20 mouse cellular contexts compared by ENCODE assay signal in the genomic region with DNA sequence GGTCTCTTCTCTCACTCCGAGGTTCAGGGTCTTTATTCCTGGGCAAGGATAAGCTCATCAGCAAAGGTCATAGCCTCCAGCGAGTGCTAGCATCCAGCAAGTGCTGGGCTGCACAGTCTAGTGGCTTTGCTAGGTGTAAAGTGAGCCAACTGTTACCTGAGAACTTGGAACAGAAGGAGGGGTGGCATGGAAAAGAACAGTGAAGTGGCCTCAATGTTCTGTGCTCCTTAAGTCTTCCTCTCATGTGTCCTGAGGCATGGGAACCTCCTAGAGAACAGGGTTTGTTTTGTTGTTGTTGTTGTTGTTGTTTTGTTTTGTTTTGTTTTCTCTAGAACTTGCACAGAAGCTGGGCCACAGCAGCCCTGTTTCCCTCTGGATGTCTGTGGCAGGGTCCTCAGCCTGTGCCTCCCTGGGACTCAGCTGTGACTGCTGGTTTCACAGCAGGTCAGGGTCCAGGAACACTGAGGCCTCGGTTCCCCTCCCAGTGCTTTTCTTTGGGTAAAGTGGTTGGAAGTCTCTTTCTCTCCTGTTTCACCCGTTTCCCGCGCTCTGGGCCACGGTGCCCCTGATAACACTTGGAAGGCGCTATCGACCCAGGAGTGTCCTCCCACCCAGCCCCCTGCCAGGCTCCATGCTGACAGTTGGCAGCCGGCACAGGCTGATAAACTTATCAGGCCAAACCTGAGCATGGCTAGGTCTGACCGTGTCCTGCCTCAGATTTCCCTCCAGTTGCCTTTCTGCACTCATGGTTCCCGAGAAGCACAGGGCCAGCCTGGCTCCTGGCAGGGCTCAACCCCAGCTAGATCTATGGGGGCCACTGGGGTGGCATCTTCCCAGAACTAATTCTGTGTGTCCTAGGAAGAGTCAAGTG. TPM values are rescaled to one million over a fixed set of nuclear protein-coding genes. Genes with fewer than 3 reads are reported as not detected.
DNase-seq lines count a peak whose midpoint lies in the region; ATAC-seq and TF ChIP-seq lines count a peak whose summit lies in the region.
"Had no signal": no experiment of that assay in that cellular context is flagged by ENCODE, and none has a peak within 500 bp of the region (broad histone marks: within the 10 kb centered on the region; RNA-seq: fewer than 3 reads in every experiment).

No protein-coding gene starts in this region.

- no peaks in the 10 kb centered on the region for H3K36me3 ChIP-seq in heart, embryonic 16.5 days (ENCODE audit: control insufficient read depth, insufficient read depth)
- H3K36me3 ChIP-seq: embryonic facial prominence, embryonic 12.5 days had no signal

- ATAC-seq in heart, embryonic 16.5 days (replicated peaks; ENCODE audit: extremely low read depth, insufficient read depth, low FRiP score): no peak
- peak; percentile 85 for ATAC-seq in erythroid progenitor cell, adult 5-6 weeks (replicated peaks; ENCODE audit: low FRiP score, poor library complexity, severe bottlenecking)
- ATAC-seq in megakaryocyte-erythroid progenitor cell, adult 5-6 weeks (replicated peaks; ENCODE audit: low FRiP score, low TSS enrichment, poor library complexity, severe bottlenecking): peak; percentile 61
- ATAC-seq: CD4-positive, CD25-positive, alpha-beta regulatory T cell, adult 4 months had no signal

- no peak for DNase-seq in heart, adult 18-20 months
- DNase-seq in MEL-GATA-1-ER (ENCODE audit: extremely low read depth, low read depth): peak; percentile 95
- no peak for DNase-seq in testis, postnatal 14 days (ENCODE audit: low spot score)
- no peak for DNase-seq in cerebellum, adult 2 months
- DNase-seq in layer of hippocampus, postnatal 36 days: no peak
- DNase-seq: adrenal gland, postnatal 14 days; cerebellum, adult 9-11 months; heart, adult 2 months; kidney, adult 18-20 months; midbrain, embryonic 14.5 days; right cerebral cortex, postnatal 14 days; thymus, postnatal 14 days had no signal

- peak overlapping the region; percentile 44; the same call in 1 of the 2 replicates for H3K27ac ChIP-seq in heart, embryonic 16.5 days (ENCODE audit: low read length)
- H3K27ac ChIP-seq in cerebellum, adult 2 months (ENCODE audit: insufficient read depth, low read length): no peak overlapping the region
- H3K27ac ChIP-seq: embryonic facial prominence, embryonic 12.5 days; heart, adult 2 months had no signal

- H3K4me1 ChIP-seq in heart, embryonic 16.5 days (ENCODE audit: control insufficient read depth, insufficient read depth, low read length): peaks cover 17% of the 10 kb centered on the region
- H3K4me1 ChIP-seq in cerebellum, adult 2 months (ENCODE audit: control insufficient read depth, insufficient read depth, low read length): no peaks in the 10 kb centered on the region

- H3K4me2 ChIP-seq in heart, embryonic 16.5 days (ENCODE audit: low read depth, low read length): no peak overlapping the region
- H3K4me2 ChIP-seq: embryonic facial prominence, embryonic 12.5 days had no signal

- H3K9me3 ChIP-seq in heart, embryonic 16.5 days (replicated peaks; ENCODE audit: control insufficient read depth, low read length): no peaks in the 10 kb centered on the region
- H3K9me3 ChIP-seq: embryonic facial prominence, embryonic 12.5 days had no signal

- no peaks in the 10 kb centered on the region for H3K27me3 ChIP-seq in heart, embryonic 16.5 days (ENCODE audit: control insufficient read depth, insufficient read depth, low read length)
- H3K27me3 ChIP-seq in cerebellum, adult 2 months (ENCODE audit: control insufficient read depth, insufficient read depth, low read length): no peaks in the 10 kb centered on the region
- H3K27me3 ChIP-seq: embryonic facial prominence, embryonic 12.5 days had no signal

- WGBS in heart, embryonic 16.5 days: 19% methylated on average over 12 of the region's 12 CpGs
- 43% methylated on average over 12 of the region's 12 CpGs for WGBS in cerebellum, adult 2 months

- H3K9ac ChIP-seq in heart, embryonic 16.5 days (ENCODE audit: low read length): 0 out of 2 replicates have a peak overlapping the region, but pooled peaks have one; percentile 17
- H3K9ac ChIP-seq: embryonic facial prominence, embryonic 12.5 days had no signal

- no peak for TF ChIP-seq CTCF in cerebellum, adult 2 months (IDR thresholded peaks at IDR 0.05; ENCODE audit: borderline replicate concordance, insufficient read depth, low read depth, low read length)

- TF ChIP-seq POLR2A in cerebellum, adult 2 months (IDR thresholded peaks at IDR 0.05; ENCODE audit: borderline replicate concordance, insufficient read depth, low read length): no peak

- H3K4me3 ChIP-seq in heart, embryonic 16.5 days (ENCODE audit: low read length): no peak overlapping the region
- H3K4me3 ChIP-seq in cerebellum, adult 2 months (replicated peaks; ENCODE audit: insufficient read depth, low read depth, low read length): no peak overlapping the region
- H3K4me3 ChIP-seq: embryonic facial prominence, embryonic 12.5 days; heart, adult 2 months had no signal

RNA-seq across cellular contexts. Expression of a gene that starts 18.4 kb away (rescaled TPM):
- 28.6 and 29.1 TPM in 2 replicates for polyA plus RNA-seq in heart, embryonic 16.5 days (2015; fragmentation: Nextera tagmentation; extraction: Ambion mirVana)
- 10 to 100 TPM in 1 of 2 experiments, 1 to 10 TPM in 1; 9.3 to 10.2 TPM for total RNA-seq in heart, adult 18-20 months (2021)
- total RNA-seq in erythroid progenitor cell, adult 5-6 weeks (2015; ENCODE audit: low replicate concordance): 17.2 and 22.3 TPM in 2 replicates
- 11.0 and 15.3 TPM in 2 replicates for total RNA-seq in erythroid progenitor cell, adult 5-6 weeks (2017; ENCODE audit: low replicate concordance)
- total RNA-seq in megakaryocyte-erythroid progenitor cell, adult 5-6 weeks (2014; fragmentation: Nextera tagmentation): 33.9 and 43.0 TPM in 2 replicates
- total RNA-seq in megakaryocyte-erythroid progenitor cell, adult 5-6 weeks (2017): 18.8 and 25.7 TPM in 2 replicates
- 32.4 and 32.6 TPM in 2 replicates for polyA plus RNA-seq in cerebellum, adult 2 months (2012; rRNA removed)
- total RNA-seq in layer of hippocampus, postnatal 36 days (2021): 10 to 100 TPM; 17.4 to 18.9 TPM

RNA-seq across cellular contexts. Expression of a gene that starts 19.8 kb away (rescaled TPM):
- polyA plus RNA-seq in heart, embryonic 16.5 days (2015; fragmentation: Nextera tagmentation; extraction: Ambion mirVana): 0.84 and 0.92 TPM in 2 replicates
- total RNA-seq in heart, adult 18-20 months (2021): not detected
- total RNA-seq in erythroid progenitor cell, adult 5-6 weeks (2015; ENCODE audit: low replicate concordance): 123 and 130 TPM in 2 replicates
- total RNA-seq in erythroid progenitor cell, adult 5-6 weeks (2017; ENCODE audit: low replicate concordance): 77.8 and 88.3 TPM in 2 replicates
- total RNA-seq in megakaryocyte-erythroid progenitor cell, adult 5-6 weeks (2014; fragmentation: Nextera tagmentation): 331 and 332 TPM in 2 replicates
- 91.3 and 113 TPM in 2 replicates for total RNA-seq in megakaryocyte-erythroid progenitor cell, adult 5-6 weeks (2017)
- polyA plus RNA-seq in cerebellum, adult 2 months (2012; rRNA removed): 0.18 TPM in 1 of 2 replicates, not detected in the other
- total RNA-seq in layer of hippocampus, postnatal 36 days (2021): not detected
- total RNA-seq: heart, adult 2 months; layer of hippocampus, postnatal 14 days; liver, adult 2 months had no signal
- polyA plus RNA-seq: CD4-positive, CD25-positive, alpha-beta regulatory T cell, adult 4 months; liver, adult 2 months had no signal

RNA-seq across cellular contexts. Expression of a gene that starts 38.8 kb away (rescaled TPM):
- polyA plus RNA-seq in heart, embryonic 16.5 days (2015; fragmentation: Nextera tagmentation; extraction: Ambion mirVana): 0.30 TPM in 1 of 2 replicates, not detected in the other
- not detected for total RNA-seq in heart, adult 18-20 months (2021)
- total RNA-seq in erythroid progenitor cell, adult 5-6 weeks (2015; ENCODE audit: low replicate concordance): not detected in 2 replicates
- total RNA-seq in erythroid progenitor cell, adult 5-6 weeks (2017; ENCODE audit: low replicate concordance): not detected in 2 replicates
- total RNA-seq in megakaryocyte-erythroid progenitor cell, adult 5-6 weeks (2014; fragmentation: Nextera tagmentation): not detected in 2 replicates
- total RNA-seq in megakaryocyte-erythroid progenitor cell, adult 5-6 weeks (2017): not detected in 2 replicates
- 0.10 TPM in 2 replicates for polyA plus RNA-seq in cerebellum, adult 2 months (2012; rRNA removed)
- total RNA-seq in layer of hippocampus, postnatal 36 days (2021): not detected
- total RNA-seq: heart, adult 2 months; layer of hippocampus, postnatal 14 days; neutrophil, adult 5-6 weeks had no signal
- polyA plus RNA-seq: CD4-positive, CD25-positive, alpha-beta regulatory T cell, adult 4 months; embryonic facial prominence, embryonic 12.5 days; heart, adult 2 months; midbrain, embryonic 14.5 days had no signal

RNA-seq across cellular contexts. Expression of a gene that starts 39.1 kb away (rescaled TPM):
- polyA plus RNA-seq in heart, embryonic 16.5 days (2015; fragmentation: Nextera tagmentation; extraction: Ambion mirVana): 16.7 and 17.5 TPM in 2 replicates
- 10 to 100 TPM; 26.6 to 28.4 TPM for total RNA-seq in heart, adult 18-20 months (2021)
- total RNA-seq in erythroid progenitor cell, adult 5-6 weeks (2015; ENCODE audit: low replicate concordance): 13.0 and 16.9 TPM in 2 replicates
- 20.0 and 24.8 TPM in 2 replicates for total RNA-seq in erythroid progenitor cell, adult 5-6 weeks (2017; ENCODE audit: low replicate concordance)
- 20.1 and 32.0 TPM in 2 replicates for total RNA-seq in megakaryocyte-erythroid progenitor cell, adult 5-6 weeks (2014; fragmentation: Nextera tagmentation)
- total RNA-seq in megakaryocyte-erythroid progenitor cell, adult 5-6 weeks (2017): 10.9 and 24.3 TPM in 2 replicates
- polyA plus RNA-seq in cerebellum, adult 2 months (2012; rRNA removed): 34.4 and 34.9 TPM in 2 replicates
- total RNA-seq in layer of hippocampus, postnatal 36 days (2021): 10 to 100 TPM; 41.8 to 44.5 TPM

Comparison
In these comparisons a context has a peak if more than half of its experiments do, and no peak if none do; other contexts are left out.
1. RNA of a gene that starts 19.8 kb away (total RNA-seq): 91.3 to 332 TPM in megakaryocyte-erythroid progenitor cell, adult 5-6 weeks and 77.8 to 130 TPM in erythroid progenitor cell, adult 5-6 weeks; not detected in heart, adult 18-20 months and not detected in layer of hippocampus, postnatal 36 days; every median in the first group is over 10 times any median in the second.